Mouse (Mus musculus) bone marrow macrophage, adult 2 months (primary cell): ENCODE measurements around the gene Slc1a5.
A peak's percentile ranks its signal among the peaks of the same experiment; 100 is the strongest.

Source experiments
- CTCF ChIP-seq: IDR thresholded peaks from 2 replicates; pipeline ENCODE4 v1.5.1; 2012; ENCODE audit warnings: low read depth, mild to moderate bottlenecking, low read length, moderate library complexity
- POLR2A ChIP-seq: IDR thresholded peaks from 2 replicates; pipeline ENCODE4 v1.6.1; 2012; ENCODE audit warnings: mild to moderate bottlenecking, low read depth, low read length, borderline replicate concordance

DNA sequence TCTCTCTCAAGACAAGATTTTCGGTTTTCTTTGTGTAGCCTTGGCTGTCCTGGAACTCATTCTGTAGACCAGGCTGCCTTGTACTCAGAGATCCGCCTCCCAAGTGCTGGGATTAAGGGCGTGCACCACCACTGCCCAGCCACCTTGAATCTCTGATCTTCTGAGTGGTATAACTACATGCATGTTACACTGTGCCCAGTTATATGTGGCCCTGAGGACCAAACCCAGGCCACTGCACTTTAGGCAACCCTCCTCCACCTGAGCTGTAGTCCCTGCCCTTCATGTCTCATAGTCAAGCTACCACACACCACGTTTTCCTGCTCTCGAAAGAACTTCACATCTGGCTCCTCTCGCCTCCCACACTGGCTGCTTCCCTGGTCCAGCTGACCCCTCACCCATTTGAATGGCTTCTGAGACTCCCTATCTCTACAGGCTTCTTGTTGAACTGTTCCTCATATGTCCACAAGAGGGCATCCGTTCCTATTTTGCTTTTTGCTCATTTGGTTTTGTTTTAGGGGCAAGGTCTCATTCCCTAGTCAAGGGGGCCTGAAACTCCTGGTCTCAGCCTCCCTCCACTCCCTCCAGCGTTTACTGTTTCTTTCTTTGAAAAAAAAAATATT is 23.4 kb downstream of the Slc1a5 start:
- TF ChIP-seq POLR2A, result no peak
- peak; percentile 69 for TF ChIP-seq CTCF
